Mouse (Mus musculus) heart, embryonic 16.5 days (tissue): ENCODE results near the gene Olfr31. TPM values are rescaled to one million over a fixed set of nuclear protein-coding genes. Genes with fewer than 3 reads are reported as not detected.

Source experiments
- ATAC-seq: fragments of 200-750 bp; cut with Nextera tagmentation; replicated peaks from 2 replicates; pipeline ENCODE4 v1.8.0; 2017; ENCODE audit warnings: moderate number of reproducible peaks; ENCODE audit not compliant: insufficient read depth, low FRiP score; ENCODE audit errors: extremely low read depth
- H3K27ac ChIP-seq: fragments of 300-500 bp; sonication (generic); 2 replicates; pipeline ENCODE4 v1.5.1; 2014; ENCODE audit warnings: mild to moderate bottlenecking, low read length, control low read depth, moderate library complexity
- H3K27me3 ChIP-seq: fragments of 300-500 bp; sonication (generic); 2 replicates; pipeline ENCODE4 v1.6.1; 2014; ENCODE audit warnings: low read length, mixed read lengths; ENCODE audit not compliant: control insufficient read depth, insufficient read depth
- H3K36me3 ChIP-seq: fragments of 300-500 bp; sonication (generic); 2 replicates; pipeline ENCODE4 v1.6.1; 2014; ENCODE audit not compliant: control insufficient read depth, insufficient read depth
- H3K4me1 ChIP-seq: fragments of 300-500 bp; sonication (generic); 2 replicates; pipeline ENCODE4 v1.6.1; 2014; ENCODE audit warnings: low read length, mixed read lengths; ENCODE audit not compliant: control insufficient read depth, insufficient read depth
- H3K4me2 ChIP-seq: fragments of 300-500 bp; sonication (generic); 2 replicates; pipeline ENCODE4 v1.6.1; 2014; ENCODE audit warnings: low read depth, mild to moderate bottlenecking, control low read depth, low read length
- H3K4me3 ChIP-seq: fragments of 300-500 bp; sonication (generic); 2 replicates; pipeline ENCODE4 v1.5.1; 2014; ENCODE audit warnings: mild to moderate bottlenecking, control low read depth, low read length
- H3K9ac ChIP-seq: fragments of 300-500 bp; sonication (generic); 2 replicates; pipeline ENCODE4 v1.6.1; 2014; ENCODE audit warnings: low read length, control low read depth
- H3K9me3 ChIP-seq: fragments of 300-500 bp; sonication (generic); replicated peaks from 2 replicates; pipeline ENCODE4 v1.6.1; 2016; ENCODE audit warnings: low read length; ENCODE audit not compliant: control insufficient read depth
- WGBS: fragments of 180-500 bp; shearing (Covaris S2); extraction: QIAGEN DNeasy Blood & Tissue Kit; methylation state at CpG from one replicate; pipeline ENCODE4 v1.1.7; 2014; 5-methylcytosine and 5-hydroxymethylcytosine counted together
- polyA plus RNA-seq: library from polyadenylated mRNA; unstranded; fragments of >200 nt; fragmentation: Nextera tagmentation; extraction: Ambion mirVana; gene quantifications from 2 replicates; pipeline ENCODE4 v1.2.1, GENCODE M21; 2015

The Olfr31 gene
- not detected in 2 replicates for polyA plus RNA-seq

GRCm38 (mm10) chr14:14322528-14322927 lies at the start of gene Olfr31:
Olfr31 (plus strand) TSS chr14:14322828.
- H3K4me1 ChIP-seq: no peaks in the 10 kb centered on the region
- no peak within 1 kb of the TSS for H3K4me2 ChIP-seq
- ATAC-seq: no peak
- H3K9me3 ChIP-seq: no peaks in the 10 kb centered on the region
- no peaks in the 10 kb centered on the region for H3K36me3 ChIP-seq
- no peak within 1 kb of the TSS for H3K4me3 ChIP-seq
- H3K9ac ChIP-seq: no peak within 1 kb of the TSS
- H3K27me3 ChIP-seq: no peaks in the 10 kb centered on the region
- no peak within 1 kb of the TSS for H3K27ac ChIP-seq

- no peak overlapping the region for H3K9ac ChIP-seq
- no peak overlapping the region for H3K27ac ChIP-seq
- H3K27me3 ChIP-seq: no peaks in the 10 kb centered on the region
- 0 out of 2 replicates have a peak overlapping the region, but pooled peaks have one; percentile 24 for H3K4me2 ChIP-seq
- peak; percentile 45; the same call in 1 of the 2 replicates for ATAC-seq
- 0 out of 2 replicates have a peak, but pooled peaks cover 3% of the 10 kb centered on the region for H3K9me3 ChIP-seq
- WGBS: 42% methylated on average over 7 of the region's 7 CpGs
- no peaks in the 10 kb centered on the region for H3K36me3 ChIP-seq
- no peaks in the 10 kb centered on the region for H3K4me1 ChIP-seq
- H3K4me3 ChIP-seq: peak overlapping the region; percentile 11
Measured at GRCm38 (mm10) chr14:14294426-14294825, 28.2 kb upstream of the Olfr31 start.

DNA sequence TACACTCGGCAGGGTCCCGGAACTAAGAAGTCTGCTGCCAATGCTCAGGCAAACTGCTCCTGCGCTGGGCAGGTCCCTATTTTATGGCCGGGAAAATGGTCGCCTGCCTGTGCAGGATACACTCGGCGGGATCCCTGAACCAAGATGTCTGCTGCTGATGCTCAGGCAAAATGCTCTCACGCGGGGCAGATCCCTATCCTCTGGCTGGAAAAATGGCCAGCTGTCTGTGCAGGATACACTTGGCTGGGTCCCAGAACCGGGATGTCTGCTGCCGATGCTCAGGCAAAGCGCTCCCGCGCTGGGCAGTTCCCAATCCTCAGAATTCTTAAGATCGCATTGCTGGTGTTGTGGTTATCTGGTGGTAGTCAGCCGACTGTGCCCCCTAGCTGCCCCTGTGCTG lies 13.7 kb upstream of the Olfr31 start:
- no peak for ATAC-seq
- WGBS: 42% methylated on average over 16 of the region's 16 CpGs

GRCm38 (mm10) chr14:14309416-14309815 lies 13.2 kb upstream of the Olfr31 start:
- no peak for ATAC-seq
- Histone ChIP-seq H3K4me3 (0 out of 2 replicates have a peak overlapping the region, but pooled peaks have one; percentile 16), H3K27me3 (no peaks in the 10 kb centered on the region), H3K9me3 (no peaks in the 10 kb centered on the region), H3K4me1 (no peaks in the 10 kb centered on the region), H3K4me2 (peak overlapping the region; percentile 36), H3K9ac (no peak overlapping the region), H3K27ac (no peak overlapping the region), H3K36me3 (no peaks in the 10 kb centered on the region)
- WGBS: 43% methylated on average over 14 of the region's 14 CpGs

More for the DNA sequence above, 13.7 kb upstream of the Olfr31 start:
- no peak overlapping the region for H3K9ac ChIP-seq
- no peak overlapping the region for H3K27ac ChIP-seq
- no peaks in the 10 kb centered on the region for H3K36me3 ChIP-seq
- H3K27me3 ChIP-seq: no peaks in the 10 kb centered on the region
- H3K4me2 ChIP-seq: peak overlapping the region; percentile 36
- no peaks in the 10 kb centered on the region for H3K9me3 ChIP-seq
- 0 out of 2 replicates have a peak overlapping the region, but pooled peaks have one; percentile 16 for H3K4me3 ChIP-seq
- no peaks in the 10 kb centered on the region for H3K4me1 ChIP-seq

GRCm38 (mm10) chr14:14345113-14345871 lies 22.7 kb downstream of the Olfr31 start:
- 6% methylated on average over 40 of the region's 40 CpGs for WGBS
- H3K4me2 ChIP-seq: peak overlapping the region; percentile 91

DNA sequence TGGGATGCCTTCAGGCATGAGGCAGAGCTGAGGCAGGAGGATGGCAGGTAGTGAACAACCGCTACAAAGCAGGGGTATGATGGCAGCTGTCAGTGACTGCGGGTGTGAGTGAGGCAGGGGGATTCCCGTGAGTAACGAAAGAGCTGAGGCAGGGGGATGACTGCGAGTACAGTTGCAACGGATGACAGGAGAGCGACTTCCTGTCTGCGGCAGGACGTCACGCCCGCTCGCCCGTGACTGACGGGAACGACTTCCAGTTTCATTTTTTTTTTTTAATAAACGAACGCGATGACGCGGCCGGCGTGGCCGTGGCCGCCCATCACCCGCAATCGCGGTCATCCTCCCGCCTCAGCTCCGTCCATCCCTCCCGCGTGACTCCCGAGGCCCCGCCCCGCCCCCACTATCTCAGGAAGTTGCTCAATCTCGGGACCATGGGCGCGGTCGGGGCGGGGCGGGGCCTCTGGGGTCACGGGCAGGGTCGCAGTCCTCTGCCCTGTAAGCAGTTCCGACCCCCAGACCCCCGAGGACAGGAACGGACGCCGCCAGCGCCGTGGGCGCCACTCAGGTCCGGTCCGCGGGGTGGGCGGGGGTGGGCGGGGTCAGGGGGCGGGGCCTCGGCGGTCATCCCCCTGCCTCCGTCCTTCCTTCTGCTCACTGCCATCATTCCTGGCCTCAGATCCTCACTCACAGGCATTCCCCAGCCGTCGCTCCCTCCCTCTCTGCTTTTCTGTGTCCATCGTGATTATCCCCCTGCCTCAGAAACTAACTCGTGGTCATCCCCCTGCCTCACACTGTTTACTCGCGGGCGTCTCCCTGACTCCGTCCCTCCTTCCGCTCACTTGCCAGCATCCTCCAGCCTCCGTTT lies 23.6 kb downstream of the Olfr31 start, which contains the start of gene Il3ra:
Gene Il3ra (plus strand): TSS at position 328 of the 865 bp plus-strand sequence.
- peak within 1 kb of the TSS; percentile 70 for H3K4me3 ChIP-seq
- H3K27ac ChIP-seq: peak within 1 kb of the TSS; percentile 53
- 2% methylated on average over 63 of the region's 69 CpGs for WGBS
- H3K4me1 ChIP-seq: no peaks in the 10 kb centered on the region
- no peaks in the 10 kb centered on the region for H3K27me3 ChIP-seq
- peak within 1 kb of the TSS; percentile 91 for H3K4me2 ChIP-seq
- ATAC-seq: peak; percentile 54
- H3K9ac ChIP-seq: peak within 1 kb of the TSS; percentile 76
- peaks cover 21% of the 10 kb centered on the region for H3K36me3 ChIP-seq
- peaks cover 42% of the 10 kb centered on the region for H3K9me3 ChIP-seq

More at GRCm38 (mm10) chr14:14345113-14345871, 22.7 kb downstream of the Olfr31 start:
- peak; percentile 83 for ATAC-seq
- peak overlapping the region; percentile 70 for H3K4me3 ChIP-seq
- no peaks in the 10 kb centered on the region for H3K4me1 ChIP-seq
- peak overlapping the region; percentile 76 for H3K9ac ChIP-seq
- peaks cover 17% of the 10 kb centered on the region for H3K36me3 ChIP-seq
- peak overlapping the region; percentile 53 for H3K27ac ChIP-seq
- H3K9me3 ChIP-seq: peaks cover 34% of the 10 kb centered on the region
- no peaks in the 10 kb centered on the region for H3K27me3 ChIP-seq

GRCm38 (mm10) chr14:14346813-14347100 lies 24.1 kb downstream of the Olfr31 start:
- 30% methylated on average over 16 of the region's 16 CpGs for WGBS
- peaks cover 48% of the 10 kb centered on the region for H3K9me3 ChIP-seq
- H3K9ac ChIP-seq: peak overlapping the region; percentile 76; the same call in 1 of the 2 replicates
- ATAC-seq: no peak
- peak overlapping the region; percentile 91 for H3K4me2 ChIP-seq
- H3K27ac ChIP-seq: peak overlapping the region; percentile 53; the same call in 1 of the 2 replicates
- H3K4me1 ChIP-seq: no peaks in the 10 kb centered on the region
- H3K27me3 ChIP-seq: no peaks in the 10 kb centered on the region
- H3K4me3 ChIP-seq: peak overlapping the region; percentile 70
- H3K36me3 ChIP-seq: peaks cover 23% of the 10 kb centered on the region

GRCm38 (mm10) chr14:14347151-14347835 lies 24.7 kb downstream of the Olfr31 start:
- H3K4me3 ChIP-seq: no peak overlapping the region
- no peak overlapping the region for H3K27ac ChIP-seq
- H3K4me2 ChIP-seq: no peak overlapping the region
- WGBS: 76% methylated on average over 17 of the region's 17 CpGs
- no peak overlapping the region for H3K9ac ChIP-seq
- H3K36me3 ChIP-seq: peaks cover 26% of the 10 kb centered on the region
- no peaks in the 10 kb centered on the region for H3K4me1 ChIP-seq
- no peak for ATAC-seq
- peaks cover 53% of the 10 kb centered on the region for H3K9me3 ChIP-seq
- H3K27me3 ChIP-seq: no peaks in the 10 kb centered on the region
